Mouse (Mus musculus): ENCODE measurements at regions not wholly inside any gene's neighbourhood (a gene's known extent, or its start where the extent isn't known, plus 50 kb on each side); places are given as distances from the start of the nearest gene placed in this dataset.

DNA sequence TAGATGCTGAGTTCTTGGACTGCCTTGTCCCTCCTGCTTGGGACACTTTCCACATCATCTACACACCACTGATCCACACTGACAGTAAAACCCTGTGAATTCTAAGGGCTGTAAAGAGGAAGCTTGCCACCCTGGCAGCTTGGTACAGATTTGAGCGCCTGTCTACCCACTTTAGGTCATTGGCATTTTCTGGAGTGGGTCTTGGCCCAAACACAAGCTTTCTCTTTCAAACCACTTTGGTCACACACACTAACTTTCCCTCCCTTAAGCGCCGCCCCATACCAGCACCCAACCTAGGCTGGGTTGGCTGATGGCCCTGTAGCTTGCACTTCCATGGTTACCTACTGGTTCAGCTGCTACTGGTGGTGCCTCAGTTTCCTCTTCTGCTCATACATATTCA is 55.6 kb upstream of the Fam180a start:
- 74% methylated on average over 3 of the region's 3 CpGs for WGBS

DNA sequence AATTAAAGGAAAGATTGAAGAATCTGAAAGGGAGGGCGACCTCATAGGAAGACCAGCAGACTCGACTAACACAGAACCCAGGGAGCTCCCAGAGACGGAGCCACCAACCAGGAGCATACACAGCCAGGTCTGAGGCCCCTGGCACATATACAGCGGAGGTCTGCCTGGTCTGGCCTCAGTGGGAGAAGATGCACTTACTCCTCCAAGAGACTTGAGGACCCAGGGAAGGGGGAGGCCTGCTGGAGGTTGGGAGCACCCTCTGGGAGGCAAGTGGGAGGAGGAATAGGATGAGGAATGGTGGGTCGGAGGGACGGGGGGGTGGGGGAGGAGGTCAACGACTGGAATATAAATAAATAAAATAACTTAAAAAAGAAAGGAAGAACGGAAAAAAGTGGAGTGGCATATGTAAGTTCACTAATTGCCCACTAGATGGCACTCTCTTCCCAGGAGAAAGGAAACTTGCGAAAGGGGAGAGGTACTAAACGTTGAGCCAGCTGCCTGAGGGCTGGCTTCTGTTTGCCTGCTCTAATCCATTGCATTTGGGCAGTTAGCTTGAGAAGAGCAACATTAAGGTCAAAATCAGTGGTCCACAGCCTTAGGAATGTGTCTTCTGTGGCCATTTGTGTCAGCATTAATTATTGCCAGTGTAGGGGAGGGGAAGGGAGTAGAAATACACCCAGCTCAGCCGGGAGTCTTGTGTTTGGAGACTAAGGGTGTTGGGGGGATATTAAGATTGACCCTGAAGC is 55.0 kb upstream of the Fam180a start:
- Histone ChIP-seq H3K4me1 (ENCODE audit: control insufficient read depth, insufficient read depth, low read length) (no peaks in the 10 kb centered on the region), H3K4me3 (replicated peaks; ENCODE audit: control insufficient read depth, low read depth, low read length) (peak overlapping the region; percentile 21), H3K27ac (ENCODE audit: control insufficient read depth, insufficient read depth, low read depth, low read length, poor library complexity) (no peak overlapping the region)

More for the DNA sequence above, 55.6 kb upstream of the Fam180a start:
- no peak overlapping the region for H3K27ac ChIP-seq (ENCODE audit: control insufficient read depth, insufficient read depth, low read depth, low read length, poor library complexity)
- no peak overlapping the region for H3K4me3 ChIP-seq (replicated peaks; ENCODE audit: control insufficient read depth, low read depth, low read length)
- TF ChIP-seq POLR2A (IDR thresholded peaks at IDR 0.05; ENCODE audit: borderline replicate concordance, control insufficient read depth, low read depth, low read length) (no peak), CTCF (IDR thresholded peaks at IDR 0.05; ENCODE audit: control insufficient read depth, insufficient read depth, low read length) (no peak)
- no peaks in the 10 kb centered on the region for H3K4me1 ChIP-seq (ENCODE audit: control insufficient read depth, insufficient read depth, low read length)

DNA sequence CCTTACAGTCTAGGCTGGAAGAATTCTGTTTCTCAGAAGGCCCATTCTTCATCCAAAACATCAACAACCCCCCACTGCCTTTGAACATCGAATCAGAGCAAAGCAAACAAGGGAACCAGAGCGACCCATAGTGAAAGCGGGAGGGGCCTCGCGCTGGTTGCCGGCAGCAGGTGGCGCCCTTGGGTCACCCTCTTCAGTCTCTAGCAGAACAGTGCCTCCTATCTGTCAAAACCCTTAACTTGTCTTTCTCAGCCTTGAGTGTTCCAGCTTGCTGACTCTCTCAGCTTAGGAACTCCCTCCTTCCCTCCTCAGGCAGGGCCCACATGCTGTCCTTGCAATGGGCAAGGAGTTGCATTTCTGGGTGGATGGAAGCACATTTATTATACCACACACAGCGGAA is 53.9 kb upstream of the Fam180a start:
- TF ChIP-seq CTCF (IDR thresholded peaks at IDR 0.05; ENCODE audit: control insufficient read depth, insufficient read depth, low read length) (peak; percentile 99), POLR2A (IDR thresholded peaks at IDR 0.05; ENCODE audit: borderline replicate concordance, control insufficient read depth, low read depth, low read length) (no peak)
- no peak overlapping the region for H3K27ac ChIP-seq (ENCODE audit: control insufficient read depth, insufficient read depth, low read depth, low read length, poor library complexity)
- H3K4me1 ChIP-seq (ENCODE audit: control insufficient read depth, insufficient read depth, low read length) = no peaks in the 10 kb centered on the region
- no peak overlapping the region for H3K4me3 ChIP-seq (replicated peaks; ENCODE audit: control insufficient read depth, low read depth, low read length)
- WGBS = 12% methylated on average over 8 of the region's 8 CpGs

More for the DNA sequence above, 55.0 kb upstream of the Fam180a start:
- 23% methylated on average over 11 of the region's 11 CpGs for WGBS
- TF ChIP-seq CTCF (IDR thresholded peaks at IDR 0.05; ENCODE audit: control insufficient read depth, insufficient read depth, low read length) (peak; percentile 57), POLR2A (IDR thresholded peaks at IDR 0.05; ENCODE audit: borderline replicate concordance, control insufficient read depth, low read depth, low read length) (no peak)

DNA sequence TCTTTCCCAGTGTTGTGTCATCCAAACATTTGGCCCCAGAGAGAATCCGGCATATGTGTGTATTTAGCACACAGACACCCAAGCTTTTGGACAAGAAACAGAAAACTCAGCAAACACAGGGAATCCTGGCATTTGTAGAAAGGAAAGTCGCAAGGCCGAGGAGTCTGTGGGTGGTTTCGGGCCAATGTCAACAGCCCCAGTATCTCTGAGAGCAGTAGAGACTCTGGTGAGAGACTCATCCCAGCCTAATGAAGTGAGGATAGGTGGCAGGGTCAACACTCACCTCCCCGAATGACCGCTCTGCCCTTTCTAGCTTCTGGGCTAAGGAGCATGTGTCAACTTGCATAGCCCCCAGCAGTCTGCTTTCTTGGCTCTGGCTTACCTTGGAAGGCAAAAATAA is 52.9 kb upstream of the Fam180a start:
- Histone ChIP-seq H3K4me3 (replicated peaks; ENCODE audit: control insufficient read depth, low read depth, low read length) (no peak overlapping the region), H3K4me1 (ENCODE audit: control insufficient read depth, insufficient read depth, low read length) (no peaks in the 10 kb centered on the region), H3K27ac (ENCODE audit: control insufficient read depth, insufficient read depth, low read depth, low read length, poor library complexity) (no peak overlapping the region)
- 90% methylated on average over 6 of the region's 6 CpGs for WGBS
- no peak for TF ChIP-seq POLR2A (IDR thresholded peaks at IDR 0.05; ENCODE audit: borderline replicate concordance, control insufficient read depth, low read depth, low read length)
- TF ChIP-seq CTCF (IDR thresholded peaks at IDR 0.05; ENCODE audit: control insufficient read depth, insufficient read depth, low read length) = no peak

DNA sequence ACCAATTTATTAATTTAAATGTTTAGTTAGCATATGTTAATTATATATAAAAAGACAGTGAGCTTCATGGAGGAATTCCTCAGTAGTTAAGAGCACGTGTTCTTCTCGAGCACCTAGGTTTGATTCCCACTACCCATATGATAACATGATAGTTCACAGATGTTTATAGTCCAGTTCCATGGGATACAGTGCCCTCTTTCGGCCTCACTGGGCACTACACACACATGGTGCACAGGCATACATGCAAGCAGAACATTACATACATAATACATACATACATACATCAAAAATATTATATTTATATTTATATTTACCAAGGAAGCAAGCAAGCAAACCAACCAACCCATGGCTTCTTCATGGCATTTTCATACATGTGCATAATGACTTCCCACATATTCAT is 51.6 kb upstream of the Fam180a start:
- H3K4me1 ChIP-seq (ENCODE audit: control insufficient read depth, insufficient read depth, low read length) = no peaks in the 10 kb centered on the region
- H3K4me3 ChIP-seq (replicated peaks; ENCODE audit: control insufficient read depth, low read depth, low read length) = no peak overlapping the region
- 81% methylated on average over 3 of the region's 3 CpGs for WGBS
- no peak overlapping the region for H3K27ac ChIP-seq (ENCODE audit: control insufficient read depth, insufficient read depth, low read depth, low read length, poor library complexity)
- no peak for TF ChIP-seq CTCF (IDR thresholded peaks at IDR 0.05; ENCODE audit: control insufficient read depth, insufficient read depth, low read length)
- TF ChIP-seq POLR2A (IDR thresholded peaks at IDR 0.05; ENCODE audit: borderline replicate concordance, control insufficient read depth, low read depth, low read length) = no peak

DNA sequence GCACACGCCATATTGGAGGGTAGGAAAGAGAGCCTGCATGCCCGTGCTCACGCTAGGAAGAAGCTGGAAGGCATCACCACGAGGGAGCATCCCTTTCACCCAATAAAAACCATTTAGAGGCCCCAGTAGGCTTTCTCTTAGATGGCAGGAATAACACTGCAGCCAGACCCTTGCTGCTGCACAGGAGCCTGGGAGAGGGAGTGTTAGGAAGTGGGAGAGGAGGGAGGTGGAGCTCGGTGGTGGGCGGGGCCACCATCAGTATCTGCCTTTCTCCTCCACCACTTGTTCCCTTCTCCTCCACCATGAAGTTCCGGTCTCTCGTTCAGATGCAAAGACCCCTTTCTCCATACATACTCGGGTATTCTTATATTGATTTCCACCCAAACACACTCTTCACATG is 50.6 kb upstream of the Fam180a start:
- no peak overlapping the region for H3K27ac ChIP-seq (ENCODE audit: control insufficient read depth, insufficient read depth, low read depth, low read length, poor library complexity)
- H3K4me1 ChIP-seq (ENCODE audit: control insufficient read depth, insufficient read depth, low read length) = no peaks in the 10 kb centered on the region
- 70% methylated on average over 9 of the region's 9 CpGs for WGBS
- no peak for TF ChIP-seq CTCF (IDR thresholded peaks at IDR 0.05; ENCODE audit: control insufficient read depth, insufficient read depth, low read length)
- no peak for TF ChIP-seq POLR2A (IDR thresholded peaks at IDR 0.05; ENCODE audit: borderline replicate concordance, control insufficient read depth, low read depth, low read length)
- no peak overlapping the region for H3K4me3 ChIP-seq (replicated peaks; ENCODE audit: control insufficient read depth, low read depth, low read length)

Data from bone marrow, adult 2 months (tissue).